Mouse (Mus musculus): ENCODE data around the gene Git1.

DNA sequence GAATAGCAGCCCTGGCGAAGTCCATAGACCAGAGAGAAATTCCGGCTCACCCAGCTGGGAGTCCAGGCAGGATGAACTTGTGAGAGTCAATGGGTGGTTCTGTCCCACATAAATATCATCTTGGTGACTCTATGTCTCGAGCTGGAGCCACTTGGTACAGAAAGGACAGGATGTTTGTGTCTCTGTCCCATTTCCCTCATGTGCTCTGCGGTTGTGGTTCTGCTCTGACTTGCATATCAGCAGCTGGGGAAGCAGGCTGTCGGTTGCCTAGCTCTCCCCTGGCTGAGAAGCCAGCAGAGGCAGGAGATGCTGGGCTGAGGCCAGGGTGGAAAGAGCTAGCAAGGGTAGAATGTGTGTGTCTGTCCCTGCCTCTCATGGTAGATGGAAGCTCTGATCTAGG lies 25.7 kb downstream of the Git1 start, which contains the start of gene Gm10392:
- TF ChIP-seq GATA1 (IDR thresholded peaks at IDR 0.05; ENCODE audit: borderline replicate concordance, low read length) (peak; percentile 73; the same call in 1 of the 3 replicates), FLI1 (IDR thresholded peaks at IDR 0.05; ENCODE audit: low read length) (peak; percentile 58; the same call in 1 of the 2 replicates)
